Mouse (Mus musculus) liver, postnatal 0 days (tissue): ENCODE data around the gene Ttc27.

ENCODE experiments used
- CTCF ChIP-seq: sonication (generic); IDR thresholded peaks from 2 replicates; pipeline ENCODE4 v1.5.1; 2016; ENCODE audit warnings: antibody characterized with exemption, low read depth
- EP300 ChIP-seq: IDR thresholded peaks from 2 replicates; pipeline ENCODE4 v1.6.1; 2016; ENCODE audit warnings: antibody characterized with exemption, low read depth, mild to moderate bottlenecking

DNA sequence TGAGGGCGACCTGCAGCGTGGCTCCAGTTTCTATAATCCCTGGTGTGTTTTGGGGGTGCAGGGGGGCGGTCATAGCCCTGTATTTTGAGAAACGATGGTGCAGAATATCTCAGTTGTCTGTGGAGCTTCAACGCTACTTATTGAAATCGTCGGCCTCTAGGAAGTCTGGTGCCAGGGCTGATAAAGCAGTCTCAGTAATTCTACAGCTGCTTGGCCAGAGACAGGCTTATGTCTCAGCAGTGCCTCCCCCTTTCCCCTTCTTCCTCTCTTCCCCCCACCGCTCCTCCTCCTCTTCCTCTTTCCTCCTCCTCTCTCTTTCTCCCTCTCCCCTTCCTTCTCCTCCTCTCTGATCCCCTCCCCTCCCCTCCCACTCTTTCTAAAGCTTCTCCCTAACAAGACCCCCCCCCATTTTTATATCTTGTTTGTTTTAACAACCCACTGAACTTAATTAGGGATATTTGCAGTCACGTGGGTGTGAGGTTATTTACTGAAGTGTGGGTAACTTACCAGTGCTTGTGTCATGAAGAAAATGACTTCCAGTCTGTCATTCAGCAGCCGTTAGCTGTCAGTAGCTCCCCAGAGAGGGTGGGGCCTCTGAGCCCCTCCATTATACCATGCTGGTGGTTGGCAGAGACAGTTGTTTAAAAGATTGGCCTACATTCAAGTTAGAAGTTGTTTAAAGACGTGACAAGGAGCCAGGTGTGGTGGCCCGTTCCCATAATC lies 150.8 kb downstream of the Ttc27 start:
- no peak for TF ChIP-seq CTCF
- no peak for TF ChIP-seq EP300
